Mouse (Mus musculus) kidney, postnatal 4 days (tissue): ENCODE results near the gene Sema5a.
"Not testable (repeated sequence)": the region's sequence is repeated elsewhere in the genome, so short reads cannot be mapped to it uniquely, and the experiment has no call there.

ENCODE experiments used
- DNase-seq, 2 experiments: peaks; one replicate each; pipeline ENCODE4 v3.0.0; 2021; ENCODE audit warnings: mixed read lengths in 2 of 2

Gene Sema5a

GRCm38 (mm10) chr15:32244344-32244955, at the start of gene Sema5a:
Sema5a (plus strand) TSS chr15:32244810.
- peak; percentile 84 to 92 for DNase-seq

DNA sequence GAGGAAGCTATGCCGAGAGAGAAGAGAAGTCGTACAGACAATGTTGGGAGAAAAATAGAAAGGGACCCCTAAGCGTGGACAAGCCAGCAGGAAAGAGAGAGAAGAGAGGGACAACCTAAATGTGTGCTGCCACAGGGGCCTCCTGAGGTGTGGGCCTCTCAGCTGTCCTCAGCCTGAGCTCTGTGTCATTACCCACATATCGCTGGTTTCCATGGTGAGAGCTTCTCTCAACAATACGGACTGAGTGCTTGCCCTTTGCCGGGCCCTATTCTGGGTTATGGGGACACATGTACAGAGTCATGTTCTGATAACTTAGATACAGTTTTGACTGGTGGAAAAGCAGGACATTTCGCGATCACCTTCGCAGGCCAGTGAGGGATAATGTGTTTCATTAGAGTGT, 46.5 kb upstream of the Sema5a start:
- no peak for DNase-seq

- DNase-seq: no peak
These were observed 46.0 kb upstream of the Sema5a start for GRCm38 (mm10) chr15:32198561-32198960.

DNA sequence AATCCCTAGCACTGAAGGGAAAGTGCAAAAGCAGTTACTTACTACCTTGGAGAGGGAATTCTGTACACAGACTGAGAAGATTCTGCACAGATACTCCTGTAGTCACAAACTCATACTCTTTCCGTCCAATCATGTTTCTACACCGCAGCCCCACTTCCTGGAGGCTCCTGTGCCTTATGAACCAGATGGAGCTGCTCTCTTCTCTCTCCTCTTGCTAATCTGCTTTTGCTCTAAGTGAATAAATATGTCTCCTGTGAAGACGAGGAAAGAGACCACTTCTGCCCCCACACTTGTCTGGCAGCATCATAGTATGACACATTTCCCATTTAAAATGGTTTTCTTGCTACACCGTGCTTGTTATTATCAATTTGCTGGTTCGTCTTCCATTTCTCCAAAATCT, 41.4 kb upstream of the Sema5a start:
- DNase-seq: no peak

- no peak for DNase-seq
These were observed 39.7 kb upstream of the Sema5a start for GRCm38 (mm10) chr15:32204908-32205307.

GRCm38 (mm10) chr15:32214687-32215086, 29.9 kb upstream of the Sema5a start:
- not testable (repeated sequence) for DNase-seq

DNA sequence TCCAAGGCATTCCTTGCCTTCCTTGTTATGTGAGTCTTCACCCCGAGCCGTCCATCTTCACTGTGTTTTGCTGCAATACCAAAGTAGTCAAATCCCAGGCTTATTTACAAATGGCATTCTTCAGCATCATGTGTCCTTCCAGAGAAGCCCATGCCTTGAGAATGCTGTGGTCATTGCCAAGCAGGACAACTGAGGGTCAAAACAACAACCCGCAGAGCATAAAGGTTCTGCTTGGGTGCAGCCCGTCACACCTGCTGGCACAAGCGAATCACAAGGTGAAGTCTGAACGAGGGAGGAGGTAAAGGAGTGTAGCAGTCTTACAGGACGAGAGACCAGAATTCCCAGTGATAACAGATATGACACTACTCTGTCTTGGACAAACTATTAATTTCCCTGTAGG, 21.6 kb upstream of the Sema5a start:
- peak; percentile 13 to 51 for DNase-seq

DNA sequence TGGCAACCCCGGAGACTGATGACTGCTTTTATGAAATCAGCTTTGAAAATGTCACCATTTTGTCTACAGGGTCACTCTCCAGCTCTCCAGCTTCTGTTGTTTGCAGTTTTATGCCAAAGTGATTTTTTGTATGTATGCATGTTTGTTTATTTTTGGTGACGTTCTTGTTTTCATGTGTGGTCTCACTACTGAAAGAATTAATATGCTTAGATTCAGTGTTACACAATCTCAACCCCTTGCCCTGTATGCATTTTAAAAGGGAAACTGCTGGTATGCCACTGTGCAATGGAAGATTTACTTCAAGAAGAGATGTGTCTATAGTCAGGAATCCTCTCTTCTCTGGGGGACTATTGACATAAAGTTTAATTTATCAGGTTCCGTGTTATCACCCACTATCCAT, 19.2 kb upstream of the Sema5a start:
- DNase-seq: no peak

GRCm38 (mm10) chr15:32226381-32226780, 18.2 kb upstream of the Sema5a start:
- DNase-seq: no peak

- no peak for DNase-seq
These were observed 17.7 kb upstream of the Sema5a start for GRCm38 (mm10) chr15:32226888-32227395.

- no peak for DNase-seq
These were observed 14.5 kb upstream of the Sema5a start for GRCm38 (mm10) chr15:32230066-32230465.

GRCm38 (mm10) chr15:32232189-32232588, 12.4 kb upstream of the Sema5a start:
- DNase-seq: no peak

GRCm38 (mm10) chr15:32232666-32233141, 11.9 kb upstream of the Sema5a start:
- DNase-seq: peak in 1 of 2 experiments; percentile 31

DNA sequence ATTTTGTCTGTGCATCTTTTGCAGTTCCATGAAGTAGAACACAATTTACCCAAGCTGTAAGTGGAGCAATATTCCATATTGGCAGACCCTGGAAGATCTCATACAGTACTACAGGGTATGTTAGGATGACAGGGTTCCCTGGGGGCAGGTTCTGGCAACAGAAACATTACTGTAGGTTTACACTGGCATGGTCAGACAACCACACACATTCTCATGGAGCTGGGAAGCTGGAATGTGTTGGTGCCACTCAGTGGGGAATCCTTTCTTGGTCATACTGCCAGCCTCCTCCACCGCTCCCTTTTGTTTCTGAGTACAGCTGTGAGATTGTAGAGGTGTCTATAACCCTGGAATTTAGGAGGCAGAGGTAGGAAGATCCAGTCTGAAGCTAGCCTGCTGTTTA, 11.2 kb upstream of the Sema5a start:
- no peak for DNase-seq

DNA sequence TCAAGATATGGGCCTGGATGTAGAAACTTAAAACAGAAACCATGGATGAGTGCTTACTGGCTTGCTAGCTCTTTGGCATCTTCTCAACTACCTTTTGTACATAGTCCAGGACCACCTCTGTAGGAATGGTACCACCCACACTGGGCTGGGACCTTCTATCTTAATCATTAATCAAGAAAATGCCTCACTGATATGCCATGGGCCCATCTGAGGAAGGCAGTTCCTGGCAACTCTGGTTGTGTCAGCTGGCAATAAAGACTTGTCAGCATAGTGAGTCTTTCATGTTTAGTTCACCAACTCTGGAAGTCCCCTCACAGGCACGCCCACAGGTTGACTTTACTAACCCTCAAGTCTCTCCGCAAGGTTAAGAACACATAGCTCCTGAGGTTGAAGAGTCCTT, 5.5 kb upstream of the Sema5a start:
- DNase-seq: no peak

- DNase-seq: no peak
These were observed 4.5 kb upstream of the Sema5a start for GRCm38 (mm10) chr15:32240159-32240558.

DNA sequence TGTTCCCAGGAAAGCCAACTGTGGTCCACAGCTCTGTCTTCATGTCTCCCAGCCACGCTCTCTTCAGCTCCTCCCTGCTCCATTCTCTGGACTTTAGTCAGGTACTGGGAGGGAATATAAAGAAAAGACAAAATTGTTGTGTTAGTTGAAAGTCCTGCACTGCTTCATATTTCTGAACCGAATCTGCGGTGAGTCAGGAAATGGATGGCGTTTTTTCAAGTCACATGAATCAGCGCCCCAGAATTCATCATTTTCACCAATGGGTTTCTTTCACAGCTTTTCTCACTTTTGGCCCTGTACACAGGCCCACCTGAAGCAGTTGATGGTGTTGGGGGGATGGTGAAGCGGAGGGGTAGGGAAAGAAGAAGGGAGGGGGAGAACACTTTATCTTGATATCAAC, 2.9 kb upstream of the Sema5a start:
- no peak for DNase-seq

DNA sequence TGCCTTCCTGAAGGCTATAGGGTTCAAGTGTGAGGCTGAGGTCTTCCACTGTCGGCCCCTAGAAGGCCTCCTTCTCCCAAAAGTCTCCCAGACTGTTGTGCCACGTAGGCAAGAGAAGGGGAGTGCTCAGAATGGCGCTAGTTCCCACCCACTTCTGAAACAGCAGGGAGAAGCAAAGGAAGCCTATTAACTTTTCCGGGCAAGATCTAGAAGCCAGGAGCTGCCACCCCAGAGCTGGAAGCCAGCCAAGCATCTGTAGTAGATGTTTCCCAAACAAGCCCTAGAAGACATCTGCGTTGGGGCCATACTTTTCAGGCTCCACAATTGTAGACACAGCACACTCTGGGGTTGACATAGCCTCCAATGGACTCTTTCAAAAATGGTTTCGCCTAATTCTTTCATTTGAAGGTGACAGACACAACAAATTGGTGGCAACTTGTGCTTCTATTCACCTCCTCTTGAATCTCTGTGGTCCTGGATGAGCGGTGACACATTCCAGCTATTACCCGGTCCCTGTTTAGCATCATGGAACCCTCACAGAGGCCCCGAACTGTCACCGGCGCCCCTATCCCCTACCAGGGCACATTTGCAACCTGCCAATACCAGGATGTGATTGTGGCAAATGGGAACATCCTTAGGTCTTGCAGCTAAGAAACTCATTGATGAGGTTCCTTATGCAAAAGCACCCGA, 1.4 kb upstream of the Sema5a start:
- peak; percentile 65 to 78 for DNase-seq

GRCm38 (mm10) chr15:32243824-32244223, 786 bp upstream of the Sema5a start:
- no peak for DNase-seq

- peak; percentile 67 to 79 for DNase-seq
These were observed 586 bp downstream of the Sema5a start for GRCm38 (mm10) chr15:32244956-32245836.

DNA sequence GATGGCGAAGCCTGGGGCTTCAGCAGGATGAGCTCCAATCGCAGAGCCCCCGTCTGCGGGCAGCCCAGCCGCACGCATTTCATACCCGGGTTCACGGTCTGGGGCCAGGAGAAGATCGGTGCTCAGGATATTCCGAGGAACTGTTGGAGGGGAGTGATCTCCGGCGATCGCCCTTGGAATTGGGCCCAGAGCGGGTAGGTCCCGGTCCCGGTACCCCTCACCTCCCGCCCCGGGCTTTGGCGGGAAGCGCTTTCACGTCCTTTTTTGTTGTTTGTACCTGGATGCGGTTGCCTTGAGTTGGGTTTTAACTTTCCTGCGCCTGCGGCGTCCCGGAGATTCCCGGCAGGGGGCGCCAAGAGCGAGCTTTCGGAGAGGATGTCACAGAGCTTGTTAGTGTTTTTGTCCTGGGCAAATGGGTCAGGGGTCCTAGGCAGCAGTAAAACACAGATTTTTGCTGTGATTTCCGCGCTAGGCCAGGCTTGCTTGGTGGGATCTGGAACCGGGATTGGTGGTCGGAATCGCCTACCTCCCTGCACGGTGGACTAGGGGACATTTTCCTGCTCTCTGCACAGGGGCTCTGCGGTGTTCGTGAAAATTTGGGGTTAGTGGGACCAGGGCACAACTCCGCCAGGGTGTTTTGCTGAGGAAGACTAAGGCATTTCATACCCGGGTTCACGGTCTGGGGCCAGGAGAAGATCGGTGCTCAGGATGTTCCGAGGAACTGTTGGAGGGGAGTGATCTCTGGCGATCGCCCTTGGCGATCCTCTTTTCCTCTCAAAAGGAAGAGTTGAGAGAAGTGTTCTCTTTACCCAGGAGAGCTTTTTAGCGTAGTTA, 1.4 kb downstream of the Sema5a start:
- DNase-seq: peak; percentile 95 to 96

- DNase-seq: no peak
These were observed 2.7 kb downstream of the Sema5a start for GRCm38 (mm10) chr15:32247281-32247680.
